Mouse (Mus musculus) neural tube, embryonic 15.5 days (tissue): ENCODE results near the gene Sytl4. TPM values are rescaled to one million over a fixed set of nuclear protein-coding genes. Genes with fewer than 3 reads are reported as not detected.

Experiments used
- ATAC-seq: fragments of 200-750 bp; cut with Nextera tagmentation; 2 replicates; pipeline ENCODE4 v1.8.0; 2017; ENCODE audit warnings: mild to moderate bottlenecking, moderate TSS enrichment, moderate library complexity; ENCODE audit not compliant: low FRiP score
- H3K27ac ChIP-seq: fragments of 300-500 bp; sonication (generic); replicated peaks from 2 replicates; pipeline ENCODE4 v1.5.1; 2015; ENCODE audit warnings: mild to moderate bottlenecking, inconsistent platforms
- H3K27me3 ChIP-seq: fragments of 300-500 bp; sonication (generic); replicated peaks from 2 replicates; pipeline ENCODE4 v1.6.1; 2015; ENCODE audit warnings: inconsistent platforms
- H3K36me3 ChIP-seq: fragments of 300-500 bp; sonication (generic); 2 replicates; pipeline ENCODE4 v1.6.1; 2015; ENCODE audit warnings: inconsistent platforms
- H3K4me1 ChIP-seq: fragments of 300-500 bp; sonication (generic); 2 replicates; pipeline ENCODE4 v1.6.1; 2015; ENCODE audit warnings: inconsistent platforms
- H3K4me2 ChIP-seq: fragments of 300-500 bp; sonication (generic); 2 replicates; pipeline ENCODE4 v1.6.1; 2015; ENCODE audit warnings: inconsistent platforms, mild to moderate bottlenecking, moderate library complexity
- H3K4me3 ChIP-seq: fragments of 300-500 bp; sonication (generic); replicated peaks from 2 replicates; pipeline ENCODE4 v1.5.1; 2015; ENCODE audit warnings: mild to moderate bottlenecking, inconsistent platforms
- H3K9ac ChIP-seq: fragments of 300-500 bp; sonication (generic); replicated peaks from 2 replicates; pipeline ENCODE4 v1.6.1; 2015; ENCODE audit warnings: mild to moderate bottlenecking, inconsistent platforms
- H3K9me3 ChIP-seq: fragments of 300-500 bp; sonication (generic); replicated peaks from 2 replicates; pipeline ENCODE4 v1.6.1; 2016; ENCODE audit warnings: inconsistent platforms
- WGBS: fragments of 180-500 bp; shearing (Covaris S2); methylation state at CpG from one replicate; pipeline ENCODE4 v1.1.7; 2015; ENCODE audit warnings: mixed read lengths; 5-methylcytosine and 5-hydroxymethylcytosine counted together
- polyA plus RNA-seq: library from polyadenylated mRNA; unstranded; fragments of >200 nt; fragmentation: Nextera tagmentation; extraction: Ambion mirVana; gene quantifications from 2 replicates; pipeline ENCODE4 v1.2.1, GENCODE M21; 2015

Sytl4 gene
- polyA plus RNA-seq, 1 experiment from 2014 or later, result 1.0 TPM

- Histone ChIP-seq H3K36me3 (no peaks in the 10 kb centered on the region), H3K27ac (no peak overlapping the region), H3K9ac (no peak overlapping the region), H3K27me3 (peaks cover 2% of the 10 kb centered on the region; the same call in 1 of the 2 replicates), H3K4me3 (no peak overlapping the region), H3K4me2 (no peak overlapping the region), H3K4me1 (no peaks in the 10 kb centered on the region), H3K9me3 (no peaks in the 10 kb centered on the region)
- WGBS, result 69% methylated on average over 5 of the region's 5 CpGs
- no peak for ATAC-seq
Observed at GRCm38 (mm10) chrX:133926760-133927159, 54.9 kb downstream of the Sytl4 start.

- H3K9me3 ChIP-seq, result no peaks in the 10 kb centered on the region
- no peak overlapping the region for H3K27ac ChIP-seq
- no peak overlapping the region for H3K4me3 ChIP-seq
- no peaks in the 10 kb centered on the region for H3K27me3 ChIP-seq
- ATAC-seq, result no peak
- WGBS, result 69% methylated on average over 4 of the region's 4 CpGs
- H3K36me3 ChIP-seq, result no peaks in the 10 kb centered on the region
- no peaks in the 10 kb centered on the region for H3K4me1 ChIP-seq
- H3K9ac ChIP-seq, result no peak overlapping the region
- H3K4me2 ChIP-seq, result no peak overlapping the region
Observed at GRCm38 (mm10) chrX:133921187-133921586, 60.4 kb downstream of the Sytl4 start.

- WGBS, result 70% methylated on average over 7 of the region's 7 CpGs
- no peaks in the 10 kb centered on the region; the same call in 1 of the 2 replicates for H3K27me3 ChIP-seq
- no peaks in the 10 kb centered on the region for H3K36me3 ChIP-seq
- no peak overlapping the region for H3K27ac ChIP-seq
- no peak overlapping the region for H3K9ac ChIP-seq
- no peaks in the 10 kb centered on the region for H3K9me3 ChIP-seq
- ATAC-seq, result no peak
- no peak overlapping the region for H3K4me2 ChIP-seq
- H3K4me3 ChIP-seq, result no peak overlapping the region
- no peaks in the 10 kb centered on the region for H3K4me1 ChIP-seq
Observed at GRCm38 (mm10) chrX:133914219-133914618, 67.4 kb downstream of the Sytl4 start.

- Histone ChIP-seq H3K9me3 (no peaks in the 10 kb centered on the region), H3K27ac (no peak overlapping the region), H3K4me2 (no peak overlapping the region), H3K4me3 (no peak overlapping the region), H3K36me3 (no peaks in the 10 kb centered on the region), H3K9ac (no peak overlapping the region), H3K4me1 (no peaks in the 10 kb centered on the region), H3K27me3 (no peaks in the 10 kb centered on the region; the same call in 1 of the 2 replicates)
- 88% methylated on average over 3 of the region's 3 CpGs for WGBS
- no peak for ATAC-seq
Observed at GRCm38 (mm10) chrX:133913006-133913405, 68.6 kb downstream of the Sytl4 start.

DNA sequence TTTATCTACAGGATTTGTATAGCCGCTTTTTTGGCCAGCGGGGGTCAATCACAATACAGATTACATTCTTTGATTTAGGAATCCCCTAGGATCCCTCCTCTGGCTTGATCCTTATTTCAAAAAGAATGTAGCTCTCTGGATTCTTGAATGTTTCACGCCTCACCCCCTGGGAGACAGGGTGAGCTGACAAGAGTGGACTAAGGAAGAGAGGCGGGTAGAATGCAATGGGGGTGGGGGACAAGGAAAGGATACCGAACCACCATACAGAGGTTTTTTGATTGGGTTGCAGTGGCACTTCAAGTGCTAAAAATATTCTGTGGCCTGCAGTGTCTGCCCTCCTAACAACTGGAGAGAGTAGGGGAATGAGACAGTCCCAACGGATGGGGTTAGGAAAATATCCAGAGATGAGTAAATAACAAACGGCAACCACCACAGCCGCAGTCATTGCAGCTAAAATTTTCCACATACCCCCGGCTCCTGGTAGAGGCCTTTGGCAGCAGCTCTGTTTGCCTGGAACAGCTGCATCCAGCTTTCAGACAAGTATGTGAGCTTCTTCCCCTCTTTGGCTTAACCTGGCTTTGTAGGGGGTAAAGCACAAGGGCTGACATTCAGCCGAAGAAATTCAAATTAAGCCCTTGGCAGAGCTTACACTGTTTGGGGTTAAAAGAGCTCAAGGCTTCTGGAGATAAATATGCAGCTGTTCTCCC is 70.1 kb downstream of the Sytl4 start:
- no peak for ATAC-seq
- no peak overlapping the region for H3K27ac ChIP-seq
- H3K36me3 ChIP-seq, result no peaks in the 10 kb centered on the region
- H3K9me3 ChIP-seq, result no peaks in the 10 kb centered on the region
- WGBS, result 59% methylated on average over 10 of the region's 10 CpGs
- no peak overlapping the region for H3K9ac ChIP-seq
- H3K4me2 ChIP-seq, result no peak overlapping the region
- no peaks in the 10 kb centered on the region for H3K4me1 ChIP-seq
- no peaks in the 10 kb centered on the region; the same call in 1 of the 2 replicates for H3K27me3 ChIP-seq
- no peak overlapping the region for H3K4me3 ChIP-seq

- WGBS, result 51% methylated on average over 3 of the region's 3 CpGs
- no peak within 1 kb of the TSS for H3K27ac ChIP-seq
Observed at GRCm38 (mm10) chrX:133908261-133908660, 73.4 kb downstream of the Sytl4 start, which contains the start of gene Srpx2. Srpx2 (plus strand) TSS chrX:133908426.

DNA sequence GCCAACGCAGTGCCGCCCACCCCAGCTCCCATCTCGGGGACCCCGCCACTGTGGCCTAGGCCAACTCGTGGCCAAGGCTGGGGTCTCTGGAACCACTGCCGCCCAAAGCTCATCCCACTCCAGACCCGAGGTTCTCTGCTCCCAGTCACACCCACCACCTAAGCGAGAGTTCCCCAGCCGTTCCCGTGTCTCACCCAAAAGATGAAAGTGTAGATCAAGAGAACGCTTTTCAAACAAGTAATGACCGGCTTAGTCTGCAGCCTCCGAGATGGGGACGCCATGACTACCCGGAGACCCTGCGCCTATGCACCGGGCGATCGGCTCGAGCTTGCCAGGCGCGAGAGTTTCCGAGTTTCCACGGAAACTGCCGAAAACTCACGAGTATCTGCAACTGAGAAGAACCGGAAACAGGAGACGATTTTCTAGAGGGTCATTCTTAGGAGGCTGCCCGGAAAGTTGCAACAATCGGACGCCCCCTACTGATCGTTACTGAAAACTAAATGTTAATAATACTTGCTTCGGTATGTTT is 83.5 kb downstream of the Sytl4 start, which contains the start of gene Tspan6:
Gene Tspan6 (minus strand): TSS at position 416 of the 529 bp plus-strand sequence.
- Histone ChIP-seq H3K9ac (peak within 1 kb of the TSS; percentile 69), H3K4me3 (peak within 1 kb of the TSS; percentile 54), H3K27me3 (no peaks in the 10 kb centered on the region), H3K4me1 (no peaks in the 10 kb centered on the region), H3K27ac (peak within 1 kb of the TSS; percentile 77), H3K4me2 (peak within 1 kb of the TSS; percentile 53), H3K9me3 (no peaks in the 10 kb centered on the region), H3K36me3 (peaks cover 9% of the 10 kb centered on the region; the same call in 1 of the 2 replicates)
- ATAC-seq, result peak; percentile 97
- 18% methylated on average over 32 of the region's 33 CpGs for WGBS

More at GRCm38 (mm10) chrX:133908261-133908660, 73.4 kb downstream of the Sytl4 start, which contains the start of gene Srpx2:
- Histone ChIP-seq H3K27me3 (no peaks in the 10 kb centered on the region), H3K9ac (no peak within 1 kb of the TSS), H3K9me3 (no peaks in the 10 kb centered on the region), H3K4me2 (no peak within 1 kb of the TSS), H3K4me1 (no peaks in the 10 kb centered on the region), H3K36me3 (no peaks in the 10 kb centered on the region), H3K4me3 (no peak within 1 kb of the TSS)
- ATAC-seq, result no peak

- 89% methylated on average over 5 of the region's 5 CpGs for WGBS
Observed at GRCm38 (mm10) chrX:133888111-133888510, 93.5 kb downstream of the Sytl4 start.

GRCm38 (mm10) chrX:133887308-133887707 is 94.3 kb downstream of the Sytl4 start:
- H3K4me2 ChIP-seq, result no peak overlapping the region
- H3K36me3 ChIP-seq, result 0 out of 2 replicates have a peak, but pooled peaks cover 2% of the 10 kb centered on the region
- no peaks in the 10 kb centered on the region for H3K27me3 ChIP-seq
- H3K27ac ChIP-seq, result no peak overlapping the region
- 91% methylated on average over 3 of the region's 3 CpGs for WGBS
- no peak overlapping the region for H3K4me3 ChIP-seq
- no peaks in the 10 kb centered on the region for H3K4me1 ChIP-seq
- H3K9ac ChIP-seq, result no peak overlapping the region
- H3K9me3 ChIP-seq, result no peaks in the 10 kb centered on the region
- no peak for ATAC-seq

More at GRCm38 (mm10) chrX:133888111-133888510, 93.5 kb downstream of the Sytl4 start:
- no peak overlapping the region for H3K4me2 ChIP-seq
- ATAC-seq, result no peak
- no peaks in the 10 kb centered on the region for H3K4me1 ChIP-seq
- no peak overlapping the region for H3K27ac ChIP-seq
- H3K9me3 ChIP-seq, result no peaks in the 10 kb centered on the region
- H3K4me3 ChIP-seq, result no peak overlapping the region
- 0 out of 2 replicates have a peak, but pooled peaks cover 2% of the 10 kb centered on the region for H3K36me3 ChIP-seq
- H3K27me3 ChIP-seq, result no peaks in the 10 kb centered on the region
- no peak overlapping the region for H3K9ac ChIP-seq

Other genes with a start within 250 kb of the Sytl4 start
- gene Tnmd, start 130.8 kb downstream of the Sytl4 start, polyA plus RNA-seq, result 3.7 and 4.6 TPM in 2 replicates
- gene Tspan6, start 83.4 kb downstream of the Sytl4 start, polyA plus RNA-seq, result 233 and 273 TPM in 2 replicates
- gene Srpx2, start 73.4 kb downstream of the Sytl4 start, polyA plus RNA-seq, result 1.4 and 2.3 TPM in 2 replicates
- gene Cstf2, start 77.4 kb upstream of the Sytl4 start, polyA plus RNA-seq, result 67.0 and 68.9 TPM in 2 replicates
- gene Xkrx, start 180.3 kb upstream of the Sytl4 start, polyA plus RNA-seq, result 1.1 and 1.2 TPM in 2 replicates
- not detected in 2 replicates for gene Arl13a, start 205.7 kb upstream of the Sytl4 start, polyA plus RNA-seq
- 0.26 and 0.32 TPM in 2 replicates for gene Nox1, start 240.1 kb upstream of the Sytl4 start, polyA plus RNA-seq